Comparison of ENCODE assay signal across 9 mouse cellular contexts in genomic region chr11:114736913-114737624, GRCm38 (mm10). TPM values are rescaled to one million over a fixed set of nuclear protein-coding genes. Genes with fewer than 3 reads are reported as not detected.
A peak's percentile ranks its signal among the peaks of the same experiment; 100 is the strongest.
DNase-seq lines count a peak whose midpoint lies in the region; ATAC-seq and TF ChIP-seq lines count a peak whose summit lies in the region.
"Had no signal": no experiment of that assay in that cellular context is flagged by ENCODE, and none has a peak within 500 bp of the region (broad histone marks: within the 10 kb centered on the region; RNA-seq: fewer than 3 reads in every experiment).

No protein-coding gene starts in this region.

- no peaks in the 10 kb centered on the region for H3K36me3 ChIP-seq in liver, embryonic 12.5 days
- H3K36me3 ChIP-seq: embryonic facial prominence, embryonic 15.5 days had no signal

- H3K9me3 ChIP-seq in liver, embryonic 12.5 days (replicated peaks) = no peaks in the 10 kb centered on the region
- H3K9me3 ChIP-seq: embryonic facial prominence, embryonic 15.5 days had no signal

- H3K4me2 ChIP-seq in liver, embryonic 12.5 days = no peak overlapping the region
- H3K4me2 ChIP-seq: embryonic facial prominence, embryonic 15.5 days had no signal

- H3K27me3 ChIP-seq in liver, embryonic 12.5 days (replicated peaks) = peaks cover 11% of the 10 kb centered on the region
- H3K27me3 ChIP-seq: embryonic facial prominence, embryonic 15.5 days had no signal

- H3K27ac ChIP-seq in liver, embryonic 12.5 days = no peak overlapping the region
- no peak overlapping the region for H3K27ac ChIP-seq in left cerebral cortex, adult 2 months
- H3K27ac ChIP-seq: embryonic facial prominence, embryonic 15.5 days had no signal

- WGBS in liver, embryonic 12.5 days (ENCODE audit: insufficient replicate concordance) = 47% methylated on average over 11 of the region's 11 CpGs

- no peak overlapping the region for H3K9ac ChIP-seq in liver, embryonic 12.5 days
- H3K9ac ChIP-seq: embryonic facial prominence, embryonic 15.5 days had no signal

- intact Hi-C loops in heart, postnatal 14 days (cut with DNase I) = no loop called here
- intact Hi-C loops in left cerebral cortex, adult 2 months (cut with DNase I) = loop anchor here (2.0 kb wide), 1 partner anchor 64 kb away; no protein-coding TSS in a partner anchor

- peak; percentile 37 for DNase-seq in liver
- peak; percentile 86 for DNase-seq in R1 (ENCODE audit: low read depth, low spot score)
- peak; percentile 64 for DNase-seq in embryo, embryonic 9.5 days (ENCODE audit: extremely low spot score)
- DNase-seq in heart, postnatal 14 days = peak; percentile 52 to 73
- peak; percentile 38 to 56 for DNase-seq in left cerebral cortex, adult 2 months (ENCODE audit: extremely low spot score in 1 of 2, low spot score in 2 of 2)
- DNase-seq in naive thymus-derived CD4-positive, alpha-beta T cell, adult 2 months (ENCODE audit: low read depth) = peak; percentile 41

- TF ChIP-seq CTCF in left cerebral cortex, adult 2 months (IDR thresholded peaks at IDR 0.05) = peak; percentile 70

- H3K4me3 ChIP-seq in liver, embryonic 12.5 days = no peak overlapping the region
- no peak overlapping the region for H3K4me3 ChIP-seq in left cerebral cortex, adult 2 months
- H3K4me3 ChIP-seq: embryonic facial prominence, embryonic 15.5 days had no signal

- no peak for ATAC-seq in liver, embryonic 12.5 days
- ATAC-seq in activated CD4-positive, CD25-positive, alpha-beta regulatory T cell, adult 4 months = no peak

- H3K4me1 ChIP-seq in liver, embryonic 12.5 days = no peaks in the 10 kb centered on the region
- H3K4me1 ChIP-seq: embryonic facial prominence, embryonic 15.5 days had no signal

RNA-seq across cellular contexts. Expression of gene Dnaic2, which starts 9.9 kb away (rescaled TPM):
- 0.05 TPM in 1 of 2 replicates, not detected in the other for polyA plus RNA-seq in liver, embryonic 12.5 days (2016; fragmentation: Nextera tagmentation; extraction: Ambion mirVana)
- total RNA-seq in heart, postnatal 14 days (2021) = under 1 TPM; 0.27 to 0.60 TPM
- total RNA-seq in left cerebral cortex, adult 2 months (2021) = 1 to 10 TPM in 1 of 2 experiments, under 1 TPM in 1; 1.00 to 1.8 TPM
- not detected for polyA plus RNA-seq in activated CD4-positive, CD25-positive, alpha-beta regulatory T cell, adult 4 months (2017; shearing (Covaris generic))

RNA-seq across cellular contexts. Expression of gene Kif19a, which starts 28.1 kb away (rescaled TPM):
- 0.13 TPM in 1 of 2 replicates, not detected in the other for polyA plus RNA-seq in liver, embryonic 12.5 days (2016; fragmentation: Nextera tagmentation; extraction: Ambion mirVana)
- 1 to 10 TPM in 1 of 2 experiments, under 1 TPM in 1; 0.27 to 1.3 TPM for total RNA-seq in heart, postnatal 14 days (2021)
- 1 to 10 TPM; 3.2 to 3.6 TPM for total RNA-seq in left cerebral cortex, adult 2 months (2021)
- polyA plus RNA-seq in activated CD4-positive, CD25-positive, alpha-beta regulatory T cell, adult 4 months (2017; shearing (Covaris generic)) = under 1 TPM in 1 of 2 experiments, not detected in 1; 0.22 TPM

RNA-seq across cellular contexts. Expression of gene Btbd17, which starts 58.7 kb away (rescaled TPM):
- not detected in 2 replicates for polyA plus RNA-seq in liver, embryonic 12.5 days (2016; fragmentation: Nextera tagmentation; extraction: Ambion mirVana)
- total RNA-seq in heart, postnatal 14 days (2021) = under 1 TPM in 1 of 2 experiments, not detected in 1; 0.12 TPM
- 10 to 100 TPM; 29.5 to 29.8 TPM for total RNA-seq in left cerebral cortex, adult 2 months (2021)
- polyA plus RNA-seq in activated CD4-positive, CD25-positive, alpha-beta regulatory T cell, adult 4 months (2017; shearing (Covaris generic)) = not detected

Comparison
In these comparisons a context has a peak if more than half of its experiments do, and no peak if none do; other contexts are left out.
1. RNA of gene Btbd17, which starts 58.7 kb away (total RNA-seq): 29.5 to 29.8 TPM in left cerebral cortex, adult 2 months; 0.12 TPM in heart, postnatal 14 days; every median in the first group is over 10 times any median in the second.
2. Peak in every context shown above with its lines, with median percentiles within 50 percentile points of each other: DNase-seq.